Mouse (Mus musculus): ENCODE measurements around the gene Fgr. TPM values are rescaled to one million over a fixed set of nuclear protein-coding genes. Genes with fewer than 3 reads are reported as not detected.
"Not testable (repeated sequence)": the region's sequence is repeated elsewhere in the genome, so short reads cannot be mapped to it uniquely, and the experiment has no call there.

The Fgr gene
- total RNA-seq (2021) = 1 to 10 TPM; 1.3 to 1.6 TPM
- long read RNA-seq, experiment 1, partial matches to known transcripts = 0 of 1 reads
- long read RNA-seq, experiment 1, other reads (novel, unspliced or antisense) = 0 of 1 reads
- long read RNA-seq, experiment 2 = 0 reads

- DNase-seq = no peak
These were observed at the start of gene Fgr for GRCm38 (mm10) chr4:132973814-132974398. Gene Fgr, plus strand, starts transcription at chr4:132974095.

GRCm38 (mm10) chr4:132926520-132926919 is 47.4 kb upstream of the Fgr start:
- not testable (repeated sequence) for DNase-seq

GRCm38 (mm10) chr4:132930784-132931183 is 43.1 kb upstream of the Fgr start:
- DNase-seq = peak; percentile 74

- DNase-seq = no peak
These were observed 41.0 kb upstream of the Fgr start for GRCm38 (mm10) chr4:132932752-132933404.

- no peak for DNase-seq
These were observed 39.3 kb upstream of the Fgr start for GRCm38 (mm10) chr4:132934639-132935038.

- DNase-seq = peak; percentile 51
These were observed 35.5 kb upstream of the Fgr start for GRCm38 (mm10) chr4:132938181-132938941.

GRCm38 (mm10) chr4:132939421-132940127 is 34.3 kb upstream of the Fgr start:
- DNase-seq = peak; percentile 85

GRCm38 (mm10) chr4:132941012-132941729 is 32.7 kb upstream of the Fgr start:
- DNase-seq = peak; percentile 21

- DNase-seq = peak; percentile 78
These were observed 30.8 kb upstream of the Fgr start for GRCm38 (mm10) chr4:132943088-132943487.

- DNase-seq = peak; percentile 70
These were observed 29.8 kb upstream of the Fgr start for GRCm38 (mm10) chr4:132944106-132944505.

- peak; percentile 63 for DNase-seq
These were observed 29.1 kb upstream of the Fgr start for GRCm38 (mm10) chr4:132944776-132945175.

GRCm38 (mm10) chr4:132945261-132946046 is 28.4 kb upstream of the Fgr start:
- peak; percentile 93 for DNase-seq

GRCm38 (mm10) chr4:132946047-132947001 is 27.6 kb upstream of the Fgr start:
- DNase-seq = peak; percentile 69

GRCm38 (mm10) chr4:132949882-132950532 is 23.9 kb upstream of the Fgr start:
- DNase-seq = no peak

- DNase-seq = no peak
These were observed 22.9 kb upstream of the Fgr start for GRCm38 (mm10) chr4:132950999-132951398.

- DNase-seq = no peak
These were observed 19.1 kb upstream of the Fgr start for GRCm38 (mm10) chr4:132954530-132955394.

- no peak for DNase-seq
These were observed 18.5 kb upstream of the Fgr start for GRCm38 (mm10) chr4:132955395-132955791.
